Mouse (Mus musculus): Measurements from ENCODE around the gene Kcna2. TPM values are rescaled to one million over a fixed set of nuclear protein-coding genes. Genes with fewer than 3 reads are reported as not detected.

Kcna2 gene
- polyA plus RNA-seq, 1 experiment = not detected

GRCm38 (mm10) chr3:107081227-107081626, 19.7 kb upstream of the Kcna2 start:
- no peak for TF ChIP-seq MAX (IDR thresholded peaks at IDR 0.05)
- H3K27me3 ChIP-seq (ENCODE audit: control insufficient read depth, insufficient read depth, insufficient read length) = no peaks in the 10 kb centered on the region
- H3K79me3 ChIP-seq (ENCODE audit: low read depth) = no peaks in the 10 kb centered on the region
- no peaks in the 10 kb centered on the region for H3K36me3 ChIP-seq (ENCODE audit: control insufficient read depth, insufficient read depth)
- no peaks in the 10 kb centered on the region for H3K79me2 ChIP-seq (ENCODE audit: control insufficient read depth, insufficient read depth)
- no peak overlapping the region for H3K4me3 ChIP-seq (ENCODE audit: insufficient read depth, poor library complexity, severe bottlenecking)
- H3ac ChIP-seq (ENCODE audit: control insufficient read depth, insufficient read length, low read depth) = no peak overlapping the region

GRCm38 (mm10) chr3:107084586-107084985, 16.4 kb upstream of the Kcna2 start:
- Histone ChIP-seq H3ac (ENCODE audit: control insufficient read depth, insufficient read length, low read depth) (no peak overlapping the region), H3K79me3 (ENCODE audit: low read depth) (no peaks in the 10 kb centered on the region), H3K4me3 (ENCODE audit: insufficient read depth, poor library complexity, severe bottlenecking) (no peak overlapping the region), H3K27me3 (ENCODE audit: control insufficient read depth, insufficient read depth, insufficient read length) (no peaks in the 10 kb centered on the region), H3K79me2 (ENCODE audit: control insufficient read depth, insufficient read depth) (no peaks in the 10 kb centered on the region), H3K36me3 (ENCODE audit: control insufficient read depth, insufficient read depth) (no peaks in the 10 kb centered on the region)
- no peak for TF ChIP-seq MAX (IDR thresholded peaks at IDR 0.05)
- no peak for TF ChIP-seq MYOG (IDR thresholded peaks at IDR 0.05; ENCODE audit: control insufficient read depth, extremely low read depth, insufficient read length)
- TF ChIP-seq MYOD1 (IDR thresholded peaks at IDR 0.05; ENCODE audit: control insufficient read depth, insufficient read length, low read depth) = no peak
- no peak for TF ChIP-seq FOSL1 (IDR thresholded peaks at IDR 0.05; ENCODE audit: insufficient read depth, low read length, poor library complexity, severe bottlenecking)
- no peak for TF ChIP-seq CEBPB (IDR thresholded peaks at IDR 0.05; ENCODE audit: low read depth)
- no peak for TF ChIP-seq USF1 (IDR thresholded peaks at IDR 0.05; ENCODE audit: low read depth)
- TF ChIP-seq CTCF (IDR thresholded peaks at IDR 0.05; ENCODE audit: control insufficient read depth, insufficient read depth, insufficient read length) = no peak

- no peak for TF ChIP-seq CEBPB (IDR thresholded peaks at IDR 0.05; ENCODE audit: low read depth)
- TF ChIP-seq CTCF (IDR thresholded peaks at IDR 0.05; ENCODE audit: control insufficient read depth, insufficient read depth, insufficient read length) = no peak
- TF ChIP-seq MYOG (IDR thresholded peaks at IDR 0.05; ENCODE audit: control insufficient read depth, extremely low read depth, insufficient read length) = no peak
- TF ChIP-seq MYOD1 (IDR thresholded peaks at IDR 0.05; ENCODE audit: control insufficient read depth, insufficient read length, low read depth) = no peak
- TF ChIP-seq USF1 (IDR thresholded peaks at IDR 0.05; ENCODE audit: low read depth) = no peak
- no peak for TF ChIP-seq MAX (IDR thresholded peaks at IDR 0.05)
- no peak for TF ChIP-seq FOSL1 (IDR thresholded peaks at IDR 0.05; ENCODE audit: insufficient read depth, low read length, poor library complexity, severe bottlenecking)
- Histone ChIP-seq H3K79me2 (ENCODE audit: control insufficient read depth, insufficient read depth) (no peaks in the 10 kb centered on the region), H3K36me3 (ENCODE audit: control insufficient read depth, insufficient read depth) (no peaks in the 10 kb centered on the region), H3K27me3 (ENCODE audit: control insufficient read depth, insufficient read depth, insufficient read length) (peaks cover 4% of the 10 kb centered on the region), H3K79me3 (ENCODE audit: low read depth) (no peaks in the 10 kb centered on the region), H3K4me3 (ENCODE audit: insufficient read depth, poor library complexity, severe bottlenecking) (no peak overlapping the region), H3ac (ENCODE audit: control insufficient read depth, insufficient read length, low read depth) (no peak overlapping the region)
Observed at GRCm38 (mm10) chr3:107087410-107087809, 13.5 kb upstream of the Kcna2 start.

GRCm38 (mm10) chr3:107088820-107089219, 12.1 kb upstream of the Kcna2 start:
- Histone ChIP-seq H3K79me2 (ENCODE audit: control insufficient read depth, insufficient read depth) (no peaks in the 10 kb centered on the region), H3ac (ENCODE audit: control insufficient read depth, insufficient read length, low read depth) (no peak overlapping the region), H3K27me3 (ENCODE audit: control insufficient read depth, insufficient read depth, insufficient read length) (peaks cover 4% of the 10 kb centered on the region), H3K79me3 (ENCODE audit: low read depth) (no peaks in the 10 kb centered on the region), H3K36me3 (ENCODE audit: control insufficient read depth, insufficient read depth) (no peaks in the 10 kb centered on the region), H3K4me3 (ENCODE audit: insufficient read depth, poor library complexity, severe bottlenecking) (no peak overlapping the region)
- no peak for TF ChIP-seq MAX (IDR thresholded peaks at IDR 0.05)
- TF ChIP-seq CTCF (IDR thresholded peaks at IDR 0.05; ENCODE audit: control insufficient read depth, insufficient read depth, insufficient read length) = no peak
- TF ChIP-seq CEBPB (IDR thresholded peaks at IDR 0.05; ENCODE audit: low read depth) = no peak
- TF ChIP-seq FOSL1 (IDR thresholded peaks at IDR 0.05; ENCODE audit: insufficient read depth, low read length, poor library complexity, severe bottlenecking) = no peak
- TF ChIP-seq MYOG (IDR thresholded peaks at IDR 0.05; ENCODE audit: control insufficient read depth, extremely low read depth, insufficient read length) = no peak

GRCm38 (mm10) chr3:107089475-107089874, 11.5 kb upstream of the Kcna2 start:
- Histone ChIP-seq H3K27me3 (ENCODE audit: control insufficient read depth, insufficient read depth, insufficient read length) (peaks cover 4% of the 10 kb centered on the region), H3ac (ENCODE audit: control insufficient read depth, insufficient read length, low read depth) (no peak overlapping the region), H3K4me3 (ENCODE audit: insufficient read depth, poor library complexity, severe bottlenecking) (no peak overlapping the region), H3K36me3 (ENCODE audit: control insufficient read depth, insufficient read depth) (no peaks in the 10 kb centered on the region), H3K79me3 (ENCODE audit: low read depth) (no peaks in the 10 kb centered on the region), H3K79me2 (ENCODE audit: control insufficient read depth, insufficient read depth) (no peaks in the 10 kb centered on the region)
- TF ChIP-seq FOSL1 (IDR thresholded peaks at IDR 0.05; ENCODE audit: insufficient read depth, low read length, poor library complexity, severe bottlenecking) (no peak), CTCF (IDR thresholded peaks at IDR 0.05; ENCODE audit: control insufficient read depth, insufficient read depth, insufficient read length) (no peak), MYOG (IDR thresholded peaks at IDR 0.05; ENCODE audit: control insufficient read depth, extremely low read depth, insufficient read length) (no peak), CEBPB (IDR thresholded peaks at IDR 0.05; ENCODE audit: low read depth) (no peak), MAX (IDR thresholded peaks at IDR 0.05) (no peak), USF1 (IDR thresholded peaks at IDR 0.05; ENCODE audit: low read depth) (no peak), MYOD1 (IDR thresholded peaks at IDR 0.05; ENCODE audit: control insufficient read depth, insufficient read length, low read depth) (no peak)

- TF ChIP-seq CEBPB (IDR thresholded peaks at IDR 0.05; ENCODE audit: low read depth) (no peak), USF1 (IDR thresholded peaks at IDR 0.05; ENCODE audit: low read depth) (no peak), MYOD1 (IDR thresholded peaks at IDR 0.05; ENCODE audit: control insufficient read depth, insufficient read length, low read depth) (no peak)
- Histone ChIP-seq H3K4me3 (ENCODE audit: insufficient read depth, poor library complexity, severe bottlenecking) (no peak overlapping the region), H3K79me2 (ENCODE audit: control insufficient read depth, insufficient read depth) (no peaks in the 10 kb centered on the region), H3ac (ENCODE audit: control insufficient read depth, insufficient read length, low read depth) (no peak overlapping the region), H3K27me3 (ENCODE audit: control insufficient read depth, insufficient read depth, insufficient read length) (peaks cover 4% of the 10 kb centered on the region), H3K79me3 (ENCODE audit: low read depth) (no peaks in the 10 kb centered on the region), H3K36me3 (ENCODE audit: control insufficient read depth, insufficient read depth) (no peaks in the 10 kb centered on the region)
Observed at GRCm38 (mm10) chr3:107090001-107090400, 10.9 kb upstream of the Kcna2 start.

Data from C2C12 (cell line).